Mouse (Mus musculus): ENCODE data around the gene Chchd3. TPM values are rescaled to one million over a fixed set of nuclear protein-coding genes. Genes with fewer than 3 reads are reported as not detected.

Chchd3 gene
- total RNA-seq (2021): 100 to 1,000 TPM; 401 TPM
- long read RNA-seq, experiment 1, transcript Chchd3-201 (8 exons, 1,550 nt): major isoform, 400 of 418 reads
- long read RNA-seq, experiment 1, partial matches to known transcripts: 3 of 418 reads
- long read RNA-seq, experiment 1, other reads (novel, unspliced or antisense): 15 of 418 reads
- long read RNA-seq, experiment 2, transcript Chchd3-201 (8 exons, 1,550 nt): major isoform, 341 of 348 reads
- long read RNA-seq, experiment 2, partial matches to known transcripts: 2 of 348 reads
- long read RNA-seq, experiment 2, other reads (novel, unspliced or antisense): 4 of 348 reads

- peak; percentile 99 for DNase-seq (ENCODE audit: low spot score)
These were observed at the start of gene Chchd3 for GRCm38 (mm10) chr6:33059735-33060576. TSS of gene Chchd3 (minus strand) at chr6:33060260.

GRCm38 (mm10) chr6:33104661-33105060, 44.6 kb upstream of the Chchd3 start:
- DNase-seq (ENCODE audit: low spot score): no peak

- DNase-seq (ENCODE audit: low spot score): no peak
These were observed 38.8 kb upstream of the Chchd3 start for GRCm38 (mm10) chr6:33098903-33099302.

GRCm38 (mm10) chr6:33094671-33095233, 34.7 kb upstream of the Chchd3 start:
- DNase-seq (ENCODE audit: low spot score): no peak

- DNase-seq (ENCODE audit: low spot score): no peak
These were observed 20.1 kb upstream of the Chchd3 start for GRCm38 (mm10) chr6:33080186-33080585.

- DNase-seq (ENCODE audit: low spot score): no peak
These were observed 18.3 kb upstream of the Chchd3 start for GRCm38 (mm10) chr6:33078260-33078936.

GRCm38 (mm10) chr6:33066462-33066861, 6.4 kb upstream of the Chchd3 start:
- DNase-seq (ENCODE audit: low spot score): no peak

- peak; percentile 35 for DNase-seq (ENCODE audit: low spot score)
These were observed 784 bp downstream of the Chchd3 start for GRCm38 (mm10) chr6:33059276-33059675.

GRCm38 (mm10) chr6:33056392-33056791, 3.7 kb downstream of the Chchd3 start:
- DNase-seq (ENCODE audit: low spot score): peak; percentile 15

- DNase-seq (ENCODE audit: low spot score): no peak
These were observed 4.4 kb downstream of the Chchd3 start for GRCm38 (mm10) chr6:33055663-33056062.

- DNase-seq (ENCODE audit: low spot score): no peak
These were observed 5.1 kb downstream of the Chchd3 start for GRCm38 (mm10) chr6:33054946-33055345.

- no peak for DNase-seq (ENCODE audit: low spot score)
These were observed 8.4 kb downstream of the Chchd3 start for GRCm38 (mm10) chr6:33051642-33052041.

GRCm38 (mm10) chr6:33049705-33050420, 10.2 kb downstream of the Chchd3 start:
- no peak for DNase-seq (ENCODE audit: low spot score)

GRCm38 (mm10) chr6:33043480-33043879, 16.6 kb downstream of the Chchd3 start:
- DNase-seq (ENCODE audit: low spot score): no peak

- no peak for DNase-seq (ENCODE audit: low spot score)
These were observed 17.2 kb downstream of the Chchd3 start for GRCm38 (mm10) chr6:33042880-33043279.

- DNase-seq (ENCODE audit: low spot score): no peak
These were observed 18.1 kb downstream of the Chchd3 start for GRCm38 (mm10) chr6:33041978-33042377.

GRCm38 (mm10) chr6:33040360-33041090, 19.5 kb downstream of the Chchd3 start:
- no peak for DNase-seq (ENCODE audit: low spot score)

- DNase-seq (ENCODE audit: low spot score): no peak
These were observed 27.5 kb downstream of the Chchd3 start for GRCm38 (mm10) chr6:33032543-33032942.

GRCm38 (mm10) chr6:33031631-33032030, 28.4 kb downstream of the Chchd3 start:
- no peak for DNase-seq (ENCODE audit: low spot score)

- DNase-seq (ENCODE audit: low spot score): no peak
These were observed 31.8 kb downstream of the Chchd3 start for GRCm38 (mm10) chr6:33028296-33028695.

Data from gastrocnemius, adult 18-20 months (tissue).